Mouse (Mus musculus): ENCODE data around the gene Gm28036.

Gene Gm28036

DNA sequence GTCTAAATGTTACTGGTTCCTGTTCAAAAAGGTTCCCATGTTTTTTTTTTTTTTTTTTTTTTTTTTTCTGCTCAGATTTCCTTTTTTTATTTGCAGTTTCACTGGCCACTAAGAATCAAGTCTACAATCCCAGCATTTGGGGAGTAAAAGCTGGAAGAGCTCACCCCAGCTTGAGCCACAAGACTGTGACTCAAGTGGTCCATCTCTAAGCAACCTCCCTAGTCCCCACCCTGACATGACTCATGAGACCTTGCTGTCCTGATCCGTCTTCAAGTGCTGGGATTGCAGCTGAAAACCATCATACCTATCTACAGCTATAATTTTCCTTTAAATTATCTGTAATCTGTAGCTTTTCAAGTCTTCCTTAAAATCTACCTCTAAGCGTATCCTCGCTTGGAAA, 42.4 kb downstream of the Gm28036 start:
- no peak for DNase-seq (ENCODE audit: low read depth, low spot score)

DNA sequence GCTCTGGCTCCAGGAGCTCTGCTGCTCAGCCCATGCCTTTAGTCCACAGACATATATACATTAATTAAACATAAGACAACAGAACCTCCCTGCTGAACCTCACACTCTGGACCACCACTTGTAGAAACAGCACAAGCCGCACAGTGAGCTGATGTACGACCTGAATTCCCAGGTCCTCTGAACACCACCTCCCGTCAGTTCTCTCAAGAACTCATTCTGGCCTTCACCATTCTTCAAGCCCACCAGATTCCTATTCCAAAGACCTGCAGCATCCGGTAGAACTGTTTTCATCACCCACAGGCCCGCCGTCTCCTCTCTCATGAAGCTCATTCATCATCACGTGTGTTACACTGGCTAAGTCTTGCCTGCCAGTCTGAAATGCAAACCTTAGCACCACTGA, 46.5 kb downstream of the Gm28036 start:
- DNase-seq (ENCODE audit: low read depth, low spot score) = no peak

DNA sequence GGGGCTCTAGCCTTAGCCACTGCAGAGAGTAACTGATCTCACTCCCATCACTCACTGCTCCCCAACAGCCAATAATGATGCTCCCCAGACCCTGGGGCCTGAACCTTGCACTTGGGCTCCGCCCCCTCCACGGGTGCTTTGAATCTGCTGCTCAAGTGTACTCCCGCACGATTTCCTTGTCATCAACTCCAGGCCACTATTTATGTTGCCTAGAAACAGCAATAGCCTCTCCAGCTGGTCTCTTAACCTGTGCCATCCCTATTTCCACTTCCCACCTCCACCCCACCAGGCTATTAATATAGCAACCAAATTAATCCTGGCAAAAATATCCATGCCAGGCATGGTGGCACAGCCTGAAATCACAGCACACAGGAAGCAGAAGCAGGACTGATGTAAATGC, 47.2 kb downstream of the Gm28036 start:
- DNase-seq (ENCODE audit: low read depth, low spot score) = no peak

DNA sequence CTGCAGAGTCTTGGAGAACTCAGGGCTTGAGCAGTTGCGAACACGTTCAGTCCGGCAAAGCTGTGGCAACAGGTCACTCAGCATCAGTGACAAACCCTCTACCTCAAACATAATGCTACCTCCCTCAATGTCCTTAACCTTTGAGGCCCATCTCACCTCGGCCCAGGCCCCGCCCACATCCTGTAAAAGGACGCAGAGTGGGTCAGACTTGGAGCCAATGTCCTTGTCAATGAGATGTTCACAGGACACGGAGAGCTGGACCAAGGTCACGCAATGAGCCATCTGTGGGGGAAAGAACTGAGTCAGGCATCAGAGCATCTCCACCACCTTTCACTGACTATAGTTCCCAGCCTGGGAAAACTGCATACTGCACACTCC, 47.7 kb downstream of the Gm28036 start:
- DNase-seq (ENCODE audit: low read depth, low spot score) = no peak

DNA sequence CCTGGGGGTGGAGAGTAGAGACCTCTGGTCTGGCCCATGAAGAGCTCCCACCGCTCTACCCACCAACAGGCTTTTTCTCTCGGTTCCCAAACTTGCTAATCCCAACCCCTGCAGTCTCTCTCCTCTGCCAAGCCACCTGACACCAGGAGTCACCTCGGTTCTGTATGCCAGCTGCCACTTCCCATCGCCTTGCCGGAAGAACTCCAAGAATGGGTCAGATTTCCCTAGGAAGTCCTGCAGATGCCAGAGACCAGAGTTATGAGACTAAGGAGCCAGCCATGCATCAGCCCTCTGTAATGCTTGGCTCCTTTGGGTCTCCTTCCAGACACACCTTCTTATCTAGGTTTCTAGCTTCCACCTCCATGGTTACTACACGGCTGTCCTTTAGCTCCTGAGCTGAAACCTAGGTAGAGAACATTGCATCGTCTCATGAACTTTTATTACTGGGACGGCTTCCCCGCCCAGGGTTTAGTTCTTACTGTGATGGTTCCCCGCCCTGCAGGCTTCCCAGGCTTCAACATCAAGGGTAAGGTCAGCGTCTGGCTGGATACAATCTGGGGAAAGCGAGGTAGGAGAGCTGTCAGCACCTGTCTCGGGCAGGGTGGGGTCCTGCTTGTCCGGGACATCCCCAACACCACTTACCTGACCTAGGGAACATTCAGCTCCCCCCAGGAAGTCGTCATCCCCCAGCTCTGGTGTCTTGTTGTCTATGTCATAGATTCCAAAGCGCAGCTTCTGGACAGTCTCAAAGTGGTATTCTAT, 48.3 kb downstream of the Gm28036 start:
- no peak for DNase-seq (ENCODE audit: low read depth, low spot score)

DNA sequence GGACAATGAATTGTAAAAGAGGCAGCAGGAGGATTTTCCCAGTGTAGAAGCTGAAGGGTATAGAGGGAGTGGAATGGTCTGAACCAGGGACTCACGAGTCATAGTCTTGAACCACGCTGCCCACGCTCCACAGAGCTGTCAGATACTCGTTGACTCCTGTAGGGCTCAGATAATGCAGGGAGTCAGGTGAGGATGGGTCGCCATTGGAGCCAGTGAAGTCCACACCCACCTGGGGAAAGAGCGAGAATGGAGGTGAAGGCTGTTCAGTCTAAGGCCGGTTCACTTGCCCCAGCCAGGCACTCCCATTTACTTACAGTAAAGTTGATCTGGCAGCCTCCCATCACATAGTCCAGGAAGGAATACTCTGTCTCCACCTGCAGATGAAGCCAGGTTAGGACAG, 49.4 kb downstream of the Gm28036 start:
- DNase-seq (ENCODE audit: low read depth, low spot score) = no peak

DNA sequence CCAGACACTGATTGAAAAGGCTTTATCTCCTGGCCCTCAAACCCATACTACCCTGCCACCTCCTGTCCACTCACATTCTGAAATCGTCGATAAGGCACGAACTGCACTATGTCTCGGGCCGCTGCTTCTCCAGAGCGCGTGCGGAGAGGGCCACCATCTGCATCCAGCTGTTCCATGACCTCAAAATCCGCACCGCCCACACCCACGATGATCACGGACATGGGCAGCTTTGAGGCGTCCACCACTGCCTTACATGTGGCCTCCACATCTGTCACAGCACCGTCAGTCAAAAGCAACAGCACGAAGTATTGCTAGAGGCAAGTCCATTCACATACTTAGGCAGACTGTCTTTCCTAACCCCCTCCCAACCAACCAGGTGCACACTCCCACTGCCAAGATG, 53.2 kb downstream of the Gm28036 start:
- no peak for DNase-seq (ENCODE audit: low read depth, low spot score)

DNA sequence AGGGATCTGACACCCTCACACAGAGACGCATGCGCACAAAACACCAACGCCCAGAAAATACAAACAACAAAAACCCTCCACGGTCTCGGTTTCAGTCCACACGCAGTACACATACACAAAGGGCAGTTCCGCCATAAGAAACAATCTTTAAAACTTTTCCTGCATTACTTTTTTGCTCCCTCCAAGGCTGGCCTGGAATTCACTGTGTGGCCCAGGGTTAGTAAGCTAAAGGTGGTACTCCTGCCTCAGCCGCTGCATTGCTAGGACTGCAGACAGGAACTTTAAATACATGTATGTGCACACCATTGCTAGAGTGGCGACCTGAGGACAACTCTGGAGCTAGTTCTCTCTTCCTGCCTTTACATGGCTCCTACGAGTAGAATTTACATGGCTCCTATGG, 55.7 kb downstream of the Gm28036 start:
- no peak for DNase-seq (ENCODE audit: low read depth, low spot score)

DNA sequence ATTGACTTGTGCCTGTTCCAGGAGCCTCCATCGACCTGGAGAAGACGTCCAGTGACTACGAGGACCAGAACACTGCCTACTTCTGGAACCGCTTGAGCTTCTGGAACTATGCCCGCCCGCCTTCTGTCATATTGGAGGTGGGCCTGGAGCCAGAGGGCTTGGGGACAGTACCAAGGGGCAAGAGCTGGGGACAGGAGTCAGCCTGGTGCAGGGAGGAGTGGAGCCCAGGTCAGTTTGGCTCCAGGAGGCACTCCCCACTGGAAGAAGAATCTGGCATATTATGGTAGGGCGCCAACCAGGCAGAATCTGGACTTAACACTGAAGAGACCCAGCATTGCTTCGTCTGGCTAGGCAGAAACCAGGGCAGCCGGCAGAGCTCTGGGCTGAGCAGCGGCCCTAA, 59.0 kb downstream of the Gm28036 start:
- no peak for DNase-seq (ENCODE audit: low read depth, low spot score)

DNA sequence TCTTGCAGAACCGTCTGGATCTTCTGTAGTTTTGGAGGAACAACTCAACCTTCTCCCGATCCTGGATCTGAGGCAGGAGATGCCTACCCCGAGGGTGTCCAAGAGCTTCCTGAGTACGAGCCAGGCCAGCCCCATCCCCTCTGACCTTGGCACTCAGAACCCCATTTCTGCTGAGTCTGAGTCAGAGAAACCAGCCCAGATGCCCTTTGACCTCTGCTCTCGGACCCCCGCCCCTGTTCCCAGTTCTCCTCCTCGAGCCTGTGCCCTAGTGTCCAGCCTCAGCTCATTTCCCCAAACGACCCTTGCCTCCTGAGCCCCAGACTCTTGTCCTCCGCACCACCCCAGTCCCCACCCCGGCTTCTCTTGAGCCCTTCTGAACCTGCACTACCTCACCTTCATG, 60.8 kb downstream of the Gm28036 start:
- no peak for DNase-seq (ENCODE audit: low read depth, low spot score)

DNA sequence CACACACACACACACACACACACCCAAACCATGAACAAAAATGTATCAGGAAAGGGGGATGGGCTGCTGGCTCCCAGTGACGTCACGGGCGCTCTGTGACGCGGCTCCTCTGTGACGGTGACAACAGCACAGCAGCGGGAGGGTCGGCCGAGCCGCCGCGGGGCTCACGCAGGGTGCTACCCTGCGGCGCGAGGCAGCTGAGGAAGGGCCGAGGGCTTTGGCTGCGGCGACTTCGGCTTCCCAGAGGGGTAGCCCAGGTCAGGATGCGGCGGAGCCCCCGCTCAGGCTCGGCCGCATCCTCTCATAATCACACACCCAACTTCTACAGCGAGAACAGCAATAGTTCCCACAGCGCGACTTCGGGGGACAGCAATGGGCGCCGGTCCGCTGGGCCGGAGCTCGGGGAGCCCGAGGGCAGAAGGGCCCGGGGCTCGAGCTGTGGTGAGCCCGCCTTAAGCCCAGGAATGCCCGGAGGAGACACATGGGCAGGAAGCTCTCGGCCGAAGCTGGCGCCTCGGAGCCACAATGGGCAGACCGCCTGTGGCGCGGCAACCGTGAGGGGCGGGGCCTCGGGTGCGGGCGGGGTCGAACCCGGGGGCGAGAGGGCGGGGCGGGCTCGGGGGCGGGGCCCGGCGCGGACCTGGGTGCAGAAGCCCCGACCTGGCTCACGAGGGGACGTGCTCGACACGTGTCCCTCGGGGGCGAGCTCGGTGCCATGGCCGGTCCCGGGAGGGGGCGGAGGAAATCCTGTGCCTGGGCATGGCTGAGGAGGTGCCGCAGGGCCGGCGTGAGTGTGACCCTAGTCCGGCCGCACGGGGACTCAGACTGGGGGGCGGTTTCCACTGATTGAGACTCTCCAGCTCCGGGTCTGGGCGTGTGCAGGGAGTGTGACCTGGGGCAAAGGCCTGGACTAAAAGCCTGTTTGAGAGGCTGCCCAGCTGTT, 61.5 kb downstream of the Gm28036 start, which contains the start of gene Spag4:
Spag4 (plus strand) TSS at position 77 of the 943 bp plus-strand sequence.
- DNase-seq (ENCODE audit: low read depth, low spot score) = peak; percentile 88

DNA sequence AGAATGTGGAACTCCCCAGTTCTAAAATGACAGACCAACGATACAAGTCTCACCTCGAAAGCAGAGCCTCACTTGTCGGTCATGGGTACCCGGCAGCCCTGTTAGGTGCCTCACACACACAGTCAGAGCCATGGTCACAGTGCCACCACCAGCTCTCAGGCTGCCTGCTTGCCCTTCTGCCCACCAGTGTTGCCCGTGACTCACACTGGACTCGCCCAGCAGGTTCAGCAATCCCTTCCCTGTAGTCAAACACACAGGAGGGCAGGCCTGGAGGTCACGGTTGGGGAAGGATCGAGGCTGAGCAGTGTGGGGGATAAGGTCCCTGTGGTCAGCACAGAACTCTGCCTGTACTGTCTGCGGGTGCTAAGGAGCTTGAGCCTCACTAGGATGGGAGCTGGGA, 74.1 kb downstream of the Gm28036 start, which contains the start of gene Fer1l4:
Fer1l4 (minus strand) TSS at position 132 of the 400 bp plus-strand sequence.
- no peak for DNase-seq (ENCODE audit: low read depth, low spot score)

DNA sequence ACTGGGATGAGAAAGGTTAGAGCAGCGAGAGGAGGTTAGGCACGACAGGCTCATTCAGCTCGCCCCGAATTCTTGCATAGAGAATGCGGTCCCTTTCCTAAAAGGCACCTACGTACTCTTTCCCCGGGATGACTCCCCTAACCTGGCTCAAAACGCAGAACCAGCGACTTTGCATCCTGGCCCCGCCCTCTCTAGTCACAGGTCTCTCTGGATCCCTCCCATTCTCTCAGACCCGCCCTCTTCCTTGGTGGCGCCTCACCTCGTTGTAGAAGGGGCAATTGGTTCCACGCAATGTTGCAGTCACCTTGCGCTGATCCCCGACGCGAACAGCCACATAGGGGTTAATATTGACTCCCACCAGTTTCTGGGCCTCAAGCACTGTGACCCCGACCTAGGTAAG, 79.0 kb downstream of the Gm28036 start:
- DNase-seq (ENCODE audit: low read depth, low spot score) = no peak

DNA sequence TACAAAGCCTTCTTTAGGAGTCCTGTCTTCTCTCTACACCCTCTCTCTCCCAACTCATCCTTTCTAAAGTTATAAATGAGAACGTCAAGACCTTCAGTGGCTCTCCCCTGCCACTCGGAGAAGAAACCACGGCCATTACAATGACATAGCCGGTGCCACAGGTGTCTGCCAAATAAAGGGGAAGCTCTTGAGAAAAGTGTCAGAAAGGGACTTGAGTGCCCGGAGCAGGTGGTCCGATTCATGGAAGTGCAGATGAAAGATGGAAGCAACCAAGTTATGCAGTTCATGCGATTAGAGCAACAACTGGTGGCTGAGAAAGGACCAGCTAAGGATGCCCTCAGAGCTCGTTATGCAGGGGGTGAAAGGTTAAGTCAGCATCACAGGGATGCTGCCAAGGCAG, 84.0 kb downstream of the Gm28036 start:
- DNase-seq (ENCODE audit: low read depth, low spot score) = no peak

DNA sequence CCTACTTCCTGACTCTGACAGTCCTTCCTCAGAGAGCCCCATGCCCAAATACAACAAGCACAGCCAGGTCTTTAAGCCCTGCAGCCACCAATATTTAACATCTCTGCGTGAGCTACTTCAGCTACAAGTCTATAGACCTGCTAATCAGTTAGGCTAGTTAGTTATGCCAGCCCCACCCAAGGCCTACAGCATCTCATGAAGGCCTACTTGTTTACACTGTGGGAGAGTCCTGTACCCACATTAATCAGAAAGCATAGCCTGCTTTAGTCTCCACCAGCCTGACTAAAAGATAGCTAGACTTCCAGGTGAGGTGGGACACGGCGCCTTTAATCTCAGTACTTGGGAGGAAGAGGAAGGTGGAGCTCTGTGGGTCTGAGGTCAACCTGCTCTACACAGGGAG, 87.5 kb downstream of the Gm28036 start:
- DNase-seq (ENCODE audit: low read depth, low spot score) = no peak

DNA sequence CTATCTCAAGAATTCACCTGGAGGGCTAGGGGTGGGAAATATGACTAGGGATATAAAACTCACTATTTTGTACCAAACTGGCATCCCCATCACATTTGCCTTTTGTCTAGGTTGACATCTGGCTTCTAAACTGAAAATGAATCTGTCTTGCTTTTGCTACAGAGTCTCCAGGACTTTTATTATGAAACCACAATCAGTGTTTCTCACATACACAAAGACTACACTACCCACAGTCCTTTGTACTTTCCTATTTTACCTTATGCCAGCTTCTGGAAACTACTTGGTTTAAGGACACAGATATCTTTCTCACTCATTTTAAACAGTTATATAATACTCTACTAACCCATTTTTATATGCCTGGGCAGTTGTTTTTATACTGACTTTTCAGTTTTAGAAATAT, 101.4 kb downstream of the Gm28036 start:
- no peak for DNase-seq (ENCODE audit: low read depth, low spot score)

Measured in mesoderm, embryonic 11.5 days (tissue).